Mouse (Mus musculus) liver, embryonic 13.5 days (tissue): ENCODE measurements around the gene Apc2. TPM values are rescaled to one million over a fixed set of nuclear protein-coding genes. Genes with fewer than 3 reads are reported as not detected.
A peak's percentile ranks its signal among the peaks of the same experiment; 100 is the strongest.
"Not testable (repeated sequence)": the region's sequence is repeated elsewhere in the genome, so short reads cannot be mapped to it uniquely, and the experiment has no call there.

Source experiments
- ATAC-seq: fragments of 200-750 bp; cut with Nextera tagmentation; 2 replicates; pipeline ENCODE4 v1.8.0; 2017; ENCODE audit warnings: low read depth, mild to moderate bottlenecking, moderate number of reproducible peaks, moderate library complexity
- DNase-seq: peaks from one replicate; pipeline ENCODE4 v3.0.0; 2022
- H3K27ac ChIP-seq: fragments of 300-500 bp; sonication (generic); 2 replicates; pipeline ENCODE4 v1.5.1; 2015; ENCODE audit warnings: moderate library complexity, mild to moderate bottlenecking, inconsistent platforms
- H3K27me3 ChIP-seq: fragments of 300-500 bp; sonication (generic); 2 replicates; pipeline ENCODE4 v1.6.1; 2015; ENCODE audit warnings: mild to moderate bottlenecking, inconsistent platforms
- H3K36me3 ChIP-seq: fragments of 300-500 bp; sonication (generic); 2 replicates; pipeline ENCODE4 v1.6.1; 2015; ENCODE audit warnings: mild to moderate bottlenecking, inconsistent platforms
- H3K4me1 ChIP-seq: fragments of 300-500 bp; sonication (generic); replicated peaks from 2 replicates; pipeline ENCODE4 v1.6.1; 2015; ENCODE audit warnings: inconsistent platforms
- H3K4me2 ChIP-seq: fragments of 300-500 bp; sonication (generic); 2 replicates; pipeline ENCODE4 v1.6.1; 2015; ENCODE audit warnings: inconsistent platforms, mild to moderate bottlenecking, moderate library complexity
- H3K4me3 ChIP-seq: fragments of 300-500 bp; sonication (generic); replicated peaks from 2 replicates; pipeline ENCODE4 v1.5.1; 2015; ENCODE audit warnings: mild to moderate bottlenecking, inconsistent platforms
- H3K9ac ChIP-seq: fragments of 300-500 bp; sonication (generic); 2 replicates; pipeline ENCODE4 v1.6.1; 2015; ENCODE audit warnings: mild to moderate bottlenecking, inconsistent platforms
- H3K9me3 ChIP-seq: fragments of 300-500 bp; sonication (generic); replicated peaks from 2 replicates; pipeline ENCODE4 v1.6.1; 2016; ENCODE audit warnings: inconsistent platforms
- WGBS: fragments of 180-500 bp; shearing (Covaris S2); methylation state at CpG from one replicate; pipeline ENCODE4 v1.1.7; 2015; ENCODE audit not compliant: insufficient replicate concordance; 5-methylcytosine and 5-hydroxymethylcytosine counted together
- polyA plus RNA-seq: library from polyadenylated mRNA; unstranded; fragments of >200 nt; fragmentation: Nextera tagmentation; extraction: Ambion mirVana; gene quantifications from 2 replicates; pipeline ENCODE4 v1.2.1, GENCODE M21; 2015

Gene Apc2
- polyA plus RNA-seq, 1 experiment from 2014 or later = 0.24 TPM

DNA sequence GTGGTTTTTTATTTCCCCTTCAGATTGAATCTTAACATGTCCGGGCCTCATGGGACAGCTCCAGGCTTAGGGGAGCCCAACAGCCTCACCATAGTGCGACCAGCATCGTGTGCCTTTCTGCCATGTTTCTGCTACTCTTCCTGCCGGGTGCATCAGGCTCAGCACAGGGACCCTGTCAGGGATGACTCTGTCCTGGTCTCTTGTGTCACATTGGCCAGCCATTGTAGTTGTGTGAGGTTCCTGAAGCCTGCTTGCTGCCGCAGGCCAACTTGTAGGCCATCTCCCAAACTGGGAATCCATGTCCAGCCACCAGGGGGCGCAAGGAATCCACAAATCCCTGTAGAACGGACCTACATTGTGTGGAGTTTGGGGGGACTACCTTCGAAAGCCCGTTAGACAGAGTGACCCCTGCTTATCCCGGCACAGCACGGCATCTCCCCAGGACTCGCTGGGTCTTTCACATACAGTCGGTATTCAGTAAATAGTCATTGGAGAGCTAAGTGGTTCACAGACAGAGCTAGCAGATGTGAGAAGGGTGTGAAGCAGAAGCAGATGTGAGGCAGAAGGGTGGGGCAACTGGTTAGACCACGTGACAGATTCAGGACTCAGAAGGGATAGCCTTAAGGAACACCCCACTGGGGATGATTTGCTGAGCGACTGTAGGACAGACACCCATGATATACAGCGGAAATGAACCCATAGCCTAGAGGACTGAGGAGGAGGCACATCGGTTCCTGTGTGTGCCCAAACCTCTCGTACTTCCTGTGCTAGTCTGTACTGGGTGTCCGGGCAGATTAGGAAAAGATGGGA, 44.4 kb downstream of the Apc2 start:
- peak overlapping the region; percentile 30 for H3K4me3 ChIP-seq
- peaks cover 43% of the 10 kb centered on the region for H3K27me3 ChIP-seq
- no peaks in the 10 kb centered on the region for H3K9me3 ChIP-seq
- H3K4me2 ChIP-seq = peak overlapping the region; percentile 59
- DNase-seq (peak; percentile 81), ATAC-seq (peak; percentile 32)
- H3K36me3 ChIP-seq = peaks cover 15% of the 10 kb centered on the region
- peaks cover 55% of the 10 kb centered on the region for H3K4me1 ChIP-seq
- no peak overlapping the region for H3K27ac ChIP-seq
- peak overlapping the region; percentile 15; the same call in 1 of the 2 replicates for H3K9ac ChIP-seq
- WGBS = 18% methylated on average over 19 of the region's 19 CpGs

DNA sequence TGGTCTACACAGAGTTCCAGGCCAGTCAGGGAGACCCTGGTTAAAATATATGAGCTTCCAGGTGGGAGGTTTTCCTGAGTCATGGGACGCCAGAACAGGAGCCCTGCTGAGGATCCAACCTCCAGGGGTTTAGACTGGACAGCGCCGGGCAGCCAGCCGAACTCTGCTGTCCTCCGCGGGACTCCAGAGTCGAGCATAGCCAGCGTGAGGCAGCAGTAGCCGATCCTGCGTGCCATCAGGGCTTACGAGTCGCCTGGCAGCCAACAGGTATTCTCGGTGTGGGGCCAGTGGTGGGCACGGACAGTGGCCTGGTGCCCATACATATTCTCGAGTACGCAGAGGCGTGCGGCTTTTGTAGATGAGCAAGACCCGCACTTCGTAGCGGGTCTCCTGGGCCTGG, 45.2 kb downstream of the Apc2 start:
- H3K4me3 ChIP-seq = peak overlapping the region; percentile 56; the same call in 1 of the 2 replicates
- H3K4me1 ChIP-seq = peaks cover 63% of the 10 kb centered on the region
- peaks cover 47% of the 10 kb centered on the region for H3K27me3 ChIP-seq

GRCm38 (mm10) chr10:80341491-80342304, 45.9 kb downstream of the Apc2 start:
- Histone ChIP-seq H3K4me3 (peak overlapping the region; percentile 56), H3K4me2 (peak overlapping the region; percentile 82), H3K9me3 (no peaks in the 10 kb centered on the region), H3K27ac (no peak overlapping the region), H3K9ac (peak overlapping the region; percentile 23), H3K36me3 (no peaks in the 10 kb centered on the region), H3K27me3 (peaks cover 52% of the 10 kb centered on the region), H3K4me1 (peaks cover 67% of the 10 kb centered on the region)
- DNase-seq (no peak), ATAC-seq (no peak)
- 4% methylated on average over 47 of the region's 47 CpGs for WGBS

More for the DNA sequence above, 45.2 kb downstream of the Apc2 start:
- no peak for ATAC-seq
- WGBS = 29% methylated on average over 21 of the region's 21 CpGs
- no peak overlapping the region for H3K9ac ChIP-seq
- H3K27ac ChIP-seq = no peak overlapping the region
- no peaks in the 10 kb centered on the region for H3K9me3 ChIP-seq
- H3K36me3 ChIP-seq = peaks cover 6% of the 10 kb centered on the region
- DNase-seq = no peak
- peak overlapping the region; percentile 82 for H3K4me2 ChIP-seq

- peaks cover 71% of the 10 kb centered on the region for H3K4me1 ChIP-seq
- DNase-seq = no peak
- no peak overlapping the region for H3K27ac ChIP-seq
- peak overlapping the region; percentile 82 for H3K4me2 ChIP-seq
- no peak for ATAC-seq
- no peaks in the 10 kb centered on the region for H3K36me3 ChIP-seq
- peak overlapping the region; percentile 75 for H3K9ac ChIP-seq
- peak overlapping the region; percentile 56 for H3K4me3 ChIP-seq
- no peaks in the 10 kb centered on the region for H3K9me3 ChIP-seq
- peaks cover 57% of the 10 kb centered on the region for H3K27me3 ChIP-seq
- 5% methylated on average over 26 of the region's 26 CpGs for WGBS
Measured at GRCm38 (mm10) chr10:80342305-80342748, 46.5 kb downstream of the Apc2 start.

GRCm38 (mm10) chr10:80342749-80343424, 47.1 kb downstream of the Apc2 start:
- Histone ChIP-seq H3K27me3 (peaks cover 63% of the 10 kb centered on the region), H3K9ac (peak overlapping the region; percentile 75)

GRCm38 (mm10) chr10:80343425-80343895, 47.7 kb downstream of the Apc2 start:
- Histone ChIP-seq H3K36me3 (no peaks in the 10 kb centered on the region), H3K27ac (peak overlapping the region; percentile 98), H3K4me2 (peak overlapping the region; percentile 82), H3K27me3 (peaks cover 68% of the 10 kb centered on the region), H3K4me3 (peak overlapping the region; percentile 56), H3K4me1 (peaks cover 82% of the 10 kb centered on the region), H3K9ac (peak overlapping the region; percentile 75), H3K9me3 (no peaks in the 10 kb centered on the region)
- WGBS = 21% methylated on average over 13 of the region's 13 CpGs
- DNase-seq (no peak), ATAC-seq (0 out of 2 replicates have a peak, but pooled peaks have one; percentile 6)

More at GRCm38 (mm10) chr10:80342749-80343424, 47.1 kb downstream of the Apc2 start:
- H3K4me2 ChIP-seq = peak overlapping the region; percentile 82
- H3K36me3 ChIP-seq = no peaks in the 10 kb centered on the region
- under 1% methylated on average over 33 of the region's 33 CpGs for WGBS
- DNase-seq = peak; percentile 66
- H3K9me3 ChIP-seq = no peaks in the 10 kb centered on the region
- peak; percentile 8; the same call in 1 of the 2 replicates for ATAC-seq
- H3K4me3 ChIP-seq = peak overlapping the region; percentile 56
- H3K4me1 ChIP-seq = peaks cover 76% of the 10 kb centered on the region
- H3K27ac ChIP-seq = peak overlapping the region; percentile 98

DNA sequence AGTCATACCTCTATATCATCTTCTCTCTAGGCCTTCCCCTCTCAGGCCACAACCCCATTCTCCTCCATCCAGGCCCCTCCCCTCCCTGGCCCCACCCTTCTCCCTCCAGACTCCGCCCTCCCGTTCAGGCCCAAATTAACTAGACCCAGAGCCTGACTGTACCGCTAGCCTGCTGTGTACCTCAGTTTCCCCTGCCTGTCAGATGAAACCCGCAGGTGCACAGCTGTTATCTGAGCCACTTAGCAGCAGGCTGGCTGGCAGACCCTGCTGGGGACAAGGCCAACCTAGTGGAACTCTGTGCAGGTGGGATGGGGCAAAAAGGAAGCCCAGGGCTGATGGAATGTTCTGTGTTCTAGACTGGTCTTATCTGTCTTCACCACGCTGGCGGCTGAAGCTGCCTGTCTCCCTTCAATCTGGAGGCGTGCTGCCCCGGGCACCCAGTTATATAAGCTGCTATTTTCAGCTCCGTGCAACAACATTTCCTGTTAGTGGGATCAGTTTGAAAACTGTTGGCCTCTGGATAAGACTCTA, 48.4 kb downstream of the Apc2 start:
- H3K4me3 ChIP-seq = peak overlapping the region; percentile 56
- H3K4me1 ChIP-seq = peaks cover 89% of the 10 kb centered on the region
- peak overlapping the region; percentile 98 for H3K27ac ChIP-seq
- DNase-seq = peak; percentile 84
- 7% methylated on average over 9 of the region's 9 CpGs for WGBS
- H3K27me3 ChIP-seq = peaks cover 76% of the 10 kb centered on the region
- H3K4me2 ChIP-seq = peak overlapping the region; percentile 82
- no peaks in the 10 kb centered on the region for H3K36me3 ChIP-seq
- H3K9me3 ChIP-seq = no peaks in the 10 kb centered on the region
- H3K9ac ChIP-seq = peak overlapping the region; percentile 75
- peak; percentile 82 for ATAC-seq

GRCm38 (mm10) chr10:80345122-80345521, 49.3 kb downstream of the Apc2 start:
- peak; percentile 41 for ATAC-seq
- peaks cover 85% of the 10 kb centered on the region for H3K27me3 ChIP-seq
- H3K9me3 ChIP-seq = no peaks in the 10 kb centered on the region
- no peaks in the 10 kb centered on the region for H3K36me3 ChIP-seq
- H3K4me3 ChIP-seq = peak overlapping the region; percentile 56
- WGBS = 2% methylated on average over 16 of the region's 16 CpGs
- peak; percentile 73 for DNase-seq
- peak overlapping the region; percentile 98 for H3K27ac ChIP-seq
- H3K4me1 ChIP-seq = peaks cover 87% of the 10 kb centered on the region
- peak overlapping the region; percentile 82 for H3K4me2 ChIP-seq
- peak overlapping the region; percentile 75 for H3K9ac ChIP-seq

- H3K4me2 ChIP-seq = peak overlapping the region; percentile 82
- not testable (repeated sequence) for H3K36me3 ChIP-seq, H3K9me3 ChIP-seq, DNase-seq, ATAC-seq
- H3K27me3 ChIP-seq = peaks cover 83% of the 10 kb centered on the region
- H3K4me3 ChIP-seq = peak overlapping the region; percentile 56; the same call in 1 of the 2 replicates
- WGBS = 79% methylated on average over 5 of the region's 6 CpGs
- H3K27ac ChIP-seq = peak overlapping the region; percentile 98; the same call in 1 of the 2 replicates
- peak overlapping the region; percentile 75; the same call in 1 of the 2 replicates for H3K9ac ChIP-seq
- peaks cover 83% of the 10 kb centered on the region for H3K4me1 ChIP-seq
Measured at GRCm38 (mm10) chr10:80345929-80346328, 50.2 kb downstream of the Apc2 start.

DNA sequence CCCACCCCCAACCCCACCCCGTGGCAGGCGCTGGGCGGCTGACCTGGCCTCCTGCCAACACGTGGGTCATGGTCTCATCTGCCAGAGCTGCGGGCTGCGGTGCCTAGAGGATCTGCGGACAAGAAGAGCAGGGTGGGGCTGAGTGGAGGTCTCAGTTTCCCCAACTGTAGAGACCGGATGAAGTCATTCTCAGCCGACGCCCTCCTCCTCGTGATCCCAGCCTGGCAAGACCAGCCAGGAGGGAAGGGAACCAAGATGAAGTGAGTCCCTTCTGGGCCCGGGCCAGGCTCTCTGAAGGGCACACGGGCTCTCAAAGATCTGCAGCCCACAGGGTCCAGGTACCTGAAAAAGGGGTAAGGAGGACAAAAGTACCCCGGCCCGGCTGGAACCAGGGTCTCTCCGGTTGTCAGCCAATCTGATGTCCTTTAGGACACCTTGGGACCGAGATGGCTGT, 51.8 kb downstream of the Apc2 start:
- Histone ChIP-seq H3K4me2 (peak overlapping the region; percentile 78), H3K9ac (peak overlapping the region; percentile 66), H3K4me1 (peaks cover 79% of the 10 kb centered on the region), H3K27me3 (peaks cover 83% of the 10 kb centered on the region), H3K4me3 (peak overlapping the region; percentile 57), H3K36me3 (no peaks in the 10 kb centered on the region), H3K9me3 (no peaks in the 10 kb centered on the region), H3K27ac (no peak overlapping the region)
- DNase-seq = no peak
- WGBS = 18% methylated on average over 17 of the region's 17 CpGs
- ATAC-seq = no peak
